Comparison of ENCODE assay signal across 8 mouse cellular contexts in genomic region chr8:57799797-57800204, GRCm38 (mm10).
DNase-seq lines count a peak whose midpoint lies in the region; ATAC-seq and TF ChIP-seq lines count a peak whose summit lies in the region.

No protein-coding gene starts in this region.

- no peak for TF ChIP-seq POLR2A in testis, adult 2 months (IDR thresholded peaks at IDR 0.05; ENCODE audit: control insufficient read depth, low read depth, low read length)

- ATAC-seq in embryonic facial prominence, embryonic 13.5 days (ENCODE audit: insufficient number of reproducible peaks, insufficient read depth, low FRiP score, low TSS enrichment, low read depth), result no peak
- peak; percentile 58; the same call in 1 of the 2 replicates for ATAC-seq in heart, embryonic 13.5 days (ENCODE audit: extremely low read depth, insufficient number of reproducible peaks, low FRiP score, low TSS enrichment)
- ATAC-seq in kidney, embryonic 16.5 days (ENCODE audit: low FRiP score, low TSS enrichment), result peak; percentile 94
- ATAC-seq in liver, embryonic 13.5 days (ENCODE audit: low read depth), result peak; percentile 75

- WGBS in embryonic facial prominence, embryonic 13.5 days, result 6% methylated on average over 12 of the region's 12 CpGs
- WGBS in heart, embryonic 13.5 days, result 2% methylated on average over 12 of the region's 12 CpGs
- WGBS in kidney, embryonic 16.5 days, result 8% methylated on average over 12 of the region's 12 CpGs
- WGBS in liver, embryonic 13.5 days (ENCODE audit: insufficient replicate concordance), result 6% methylated on average over 12 of the region's 12 CpGs

- peak overlapping the region; percentile 57 for H3K4me2 ChIP-seq in embryonic facial prominence, embryonic 13.5 days
- H3K4me2 ChIP-seq in heart, embryonic 13.5 days, result peak overlapping the region; percentile 73
- H3K4me2 ChIP-seq in kidney, embryonic 16.5 days (replicated peaks; ENCODE audit: low read depth, low read length), result peak overlapping the region; percentile 55
- peak overlapping the region; percentile 56 for H3K4me2 ChIP-seq in liver, embryonic 13.5 days

- H3K9me3 ChIP-seq in embryonic facial prominence, embryonic 13.5 days, result no peaks in the 10 kb centered on the region
- no peaks in the 10 kb centered on the region for H3K9me3 ChIP-seq in heart, embryonic 13.5 days
- H3K9me3 ChIP-seq in kidney, embryonic 16.5 days (ENCODE audit: low read length), result no peaks in the 10 kb centered on the region
- H3K9me3 ChIP-seq in liver, embryonic 13.5 days (replicated peaks), result no peaks in the 10 kb centered on the region

- no peak for TF ChIP-seq CTCF in testis, adult 2 months (IDR thresholded peaks at IDR 0.05; ENCODE audit: control insufficient read depth, insufficient read depth, insufficient replicate concordance, low read depth, low read length)

- peaks cover 4% of the 10 kb centered on the region for H3K4me1 ChIP-seq in embryonic facial prominence, embryonic 13.5 days
- peaks cover 4% of the 10 kb centered on the region for H3K4me1 ChIP-seq in heart, embryonic 13.5 days
- H3K4me1 ChIP-seq in kidney, embryonic 16.5 days (ENCODE audit: insufficient read depth, low read length), result peaks cover 6% of the 10 kb centered on the region; the same call in 1 of the 2 replicates
- peaks cover 9% of the 10 kb centered on the region for H3K4me1 ChIP-seq in liver, embryonic 13.5 days (replicated peaks)
- peaks cover 7% of the 10 kb centered on the region for H3K4me1 ChIP-seq in testis, adult 2 months (ENCODE audit: control insufficient read depth, insufficient read depth, low read length)

- peak overlapping the region; percentile 30 for H3K4me3 ChIP-seq in embryonic facial prominence, embryonic 13.5 days
- peak overlapping the region; percentile 51 for H3K4me3 ChIP-seq in heart, embryonic 13.5 days
- H3K4me3 ChIP-seq in kidney, embryonic 16.5 days (ENCODE audit: low read length), result peak overlapping the region; percentile 24
- peak overlapping the region; percentile 43 for H3K4me3 ChIP-seq in liver, embryonic 13.5 days (replicated peaks)
- H3K4me3 ChIP-seq in testis, adult 2 months (ENCODE audit: control insufficient read depth, low read depth, low read length), result peak overlapping the region; percentile 48

- no peaks in the 10 kb centered on the region for H3K36me3 ChIP-seq in embryonic facial prominence, embryonic 13.5 days
- no peaks in the 10 kb centered on the region for H3K36me3 ChIP-seq in heart, embryonic 13.5 days
- no peaks in the 10 kb centered on the region for H3K36me3 ChIP-seq in kidney, embryonic 16.5 days (ENCODE audit: insufficient read depth, low read length)
- no peaks in the 10 kb centered on the region for H3K36me3 ChIP-seq in liver, embryonic 13.5 days
- no peaks in the 10 kb centered on the region for H3K36me3 ChIP-seq in testis, adult 2 months (ENCODE audit: control insufficient read depth, insufficient read depth, low read length)

- peak; percentile 68 for DNase-seq in CD4-positive helper T cell, adult 2 months (ENCODE audit: low read depth, low spot score)
- DNase-seq in adrenal gland, postnatal 25 days, result peak; percentile 59
- peak; percentile 18 for DNase-seq in liver, embryonic 13.5 days
- peak; percentile 74 for DNase-seq in naive thymus-derived CD4-positive, alpha-beta T cell, adult 2 months (ENCODE audit: low read depth)

- H3K27ac ChIP-seq in embryonic facial prominence, embryonic 13.5 days, result peak overlapping the region; percentile 62
- H3K27ac ChIP-seq in heart, embryonic 13.5 days (replicated peaks), result peak overlapping the region; percentile 83
- H3K27ac ChIP-seq in kidney, embryonic 16.5 days (ENCODE audit: low read length), result peak overlapping the region; percentile 68
- H3K27ac ChIP-seq in liver, embryonic 13.5 days, result no peak overlapping the region
- 0 out of 2 replicates have a peak overlapping the region, but pooled peaks have one; percentile 10 for H3K27ac ChIP-seq in testis, adult 2 months (ENCODE audit: control insufficient read depth, insufficient read depth, low read depth, low read length)

- H3K27me3 ChIP-seq in embryonic facial prominence, embryonic 13.5 days, result no peaks in the 10 kb centered on the region
- peaks cover 16% of the 10 kb centered on the region; the same call in 1 of the 2 replicates for H3K27me3 ChIP-seq in heart, embryonic 13.5 days (replicated peaks)
- no peaks in the 10 kb centered on the region for H3K27me3 ChIP-seq in kidney, embryonic 16.5 days (ENCODE audit: insufficient read depth, low read length)
- H3K27me3 ChIP-seq in liver, embryonic 13.5 days, result no peaks in the 10 kb centered on the region
- H3K27me3 ChIP-seq in testis, adult 2 months (ENCODE audit: control insufficient read depth, insufficient read depth, low read length), result no peaks in the 10 kb centered on the region

- H3K9ac ChIP-seq in embryonic facial prominence, embryonic 13.5 days, result peak overlapping the region; percentile 49
- H3K9ac ChIP-seq in heart, embryonic 13.5 days, result peak overlapping the region; percentile 72
- peak overlapping the region; percentile 57 for H3K9ac ChIP-seq in kidney, embryonic 16.5 days (replicated peaks; ENCODE audit: low read length)
- H3K9ac ChIP-seq in liver, embryonic 13.5 days, result peak overlapping the region; percentile 49

Comparison
In these comparisons a context has a peak if more than half of its experiments do, and no peak if none do; other contexts are left out.
1. DNase-seq: peak in every context shown above with its lines; median percentile 74 in naive thymus-derived CD4-positive, alpha-beta T cell, adult 2 months; 68 in CD4-positive helper T cell, adult 2 months; 59 in adrenal gland, postnatal 25 days; 18 in liver, embryonic 13.5 days.